Mouse (Mus musculus) spleen, embryonic (tissue): Measurements from ENCODE around the gene Uqcrq.
"Not testable (repeated sequence)": the region's sequence is repeated elsewhere in the genome, so short reads cannot be mapped to it uniquely, and the experiment has no call there.

ENCODE experiments used
- CTCF ChIA-PET: fragments of 350-600 bp; sonication (Branson Sonifier 250); formaldehyde crosslinking; loops from one replicate; lab custom pipeline; 2022; lab: Charles Lee

Uqcrq gene

DNA sequence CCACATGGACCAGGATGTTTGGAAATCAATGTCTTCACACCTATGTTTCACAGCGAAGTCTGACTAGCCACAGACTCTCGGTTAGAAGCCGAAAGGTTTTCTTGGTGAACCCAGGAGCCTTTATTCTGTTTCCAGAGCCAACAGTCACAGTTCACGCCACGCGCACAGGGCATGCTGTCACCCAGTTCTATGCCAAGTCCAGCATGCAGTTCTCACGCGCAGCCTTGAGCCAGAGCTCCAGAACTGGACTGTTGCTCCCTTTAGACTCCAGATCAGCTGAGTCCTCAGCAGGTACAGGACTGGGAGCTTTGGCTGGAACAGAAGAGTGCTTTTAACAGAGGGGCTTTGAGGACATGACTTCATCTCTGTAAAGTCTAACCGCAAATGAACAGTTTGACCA lies 21.8 kb upstream of the Uqcrq start:
- CTCF ChIA-PET: no interaction called here

DNA sequence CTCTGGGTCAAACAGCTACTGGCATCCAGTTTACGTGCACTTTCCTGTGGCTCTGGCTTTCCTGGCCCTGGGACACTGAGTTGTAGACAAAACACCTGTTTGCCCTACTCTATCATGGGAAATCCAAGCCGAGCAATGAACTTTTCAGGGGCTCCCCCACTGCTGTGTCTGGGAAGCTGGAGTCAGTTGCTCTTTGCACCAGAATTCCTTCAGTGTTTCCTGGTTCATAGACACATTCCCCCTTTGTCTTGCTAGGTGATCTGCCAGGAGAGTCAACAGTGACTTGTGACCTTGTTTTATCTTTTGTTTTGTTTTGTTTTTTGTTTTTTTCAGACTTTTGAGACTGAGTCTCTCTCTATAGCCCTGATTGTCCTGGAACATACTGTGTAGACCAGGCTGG lies 20.7 kb upstream of the Uqcrq start:
- CTCF ChIA-PET: no interaction called here

DNA sequence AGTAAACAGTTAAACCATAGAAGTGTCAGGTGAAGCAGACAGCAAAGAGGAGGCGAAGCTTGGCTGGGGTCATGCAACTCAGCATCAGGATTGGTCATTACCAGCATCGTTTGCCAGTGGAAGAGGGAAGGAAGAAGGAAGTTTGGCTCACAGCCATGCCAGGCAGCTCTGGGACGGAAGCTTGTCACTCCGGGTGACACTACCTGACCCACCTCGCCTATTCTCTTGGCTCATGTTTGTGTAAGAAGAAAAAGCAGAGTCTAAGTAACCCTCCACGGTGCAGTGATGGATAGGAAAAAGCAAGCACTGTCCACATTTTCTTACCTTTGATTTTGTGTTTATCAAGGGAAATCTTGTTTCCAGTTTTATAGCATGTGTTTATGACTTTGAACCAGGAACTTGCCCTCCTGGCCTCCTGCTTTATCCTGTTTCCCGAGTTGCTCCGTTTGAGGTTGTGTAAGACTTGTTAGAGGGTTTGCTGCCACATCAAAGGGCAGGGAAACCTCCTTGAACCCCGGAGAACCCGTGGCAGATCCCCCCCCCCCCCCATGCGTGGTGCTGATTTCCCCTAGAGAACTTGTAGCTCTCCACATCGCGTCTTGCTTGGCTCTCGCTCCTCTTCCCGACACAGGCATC lies 19.6 kb upstream of the Uqcrq start:
- CTCF ChIA-PET: no interaction called here

DNA sequence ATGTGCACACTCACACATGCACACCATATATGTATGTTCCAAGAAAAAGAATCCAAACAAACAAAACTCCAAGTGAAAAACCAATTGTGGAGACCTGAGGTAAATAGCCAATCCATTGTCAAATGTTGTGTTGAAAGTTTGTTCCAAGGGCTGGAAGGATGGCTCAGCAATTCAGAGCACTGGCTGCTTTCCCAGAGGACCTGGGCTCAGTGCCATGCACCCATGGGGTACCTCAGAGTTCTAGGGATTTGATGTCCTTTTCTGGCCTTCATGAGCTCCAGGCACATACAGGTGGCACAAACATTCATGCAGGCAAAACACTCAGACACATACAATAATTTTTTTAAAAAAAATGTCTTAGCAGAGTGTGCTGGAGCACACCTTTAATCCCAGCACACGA lies 17.9 kb upstream of the Uqcrq start:
- CTCF ChIA-PET: no interaction called here

DNA sequence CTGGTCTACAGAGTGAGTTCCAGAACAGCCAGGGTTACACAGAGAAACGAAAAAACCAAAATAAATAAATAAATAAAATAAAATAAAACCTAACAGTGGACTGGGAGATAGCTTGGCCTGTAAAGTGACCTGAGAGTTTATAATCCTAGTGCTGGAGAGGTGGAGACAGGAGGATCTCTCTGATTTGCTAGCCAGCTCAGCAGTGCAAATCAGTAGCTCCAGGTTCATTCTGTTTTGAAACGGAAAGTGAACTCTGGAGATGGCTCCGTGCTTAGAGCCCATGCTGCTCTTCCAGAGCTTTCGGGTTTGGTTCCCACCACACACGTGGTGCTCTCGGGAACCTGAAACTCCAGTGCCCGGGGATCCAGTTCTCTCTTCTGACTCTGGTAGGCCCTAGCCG lies 17.4 kb upstream of the Uqcrq start:
- CTCF ChIA-PET: no interaction called here

DNA sequence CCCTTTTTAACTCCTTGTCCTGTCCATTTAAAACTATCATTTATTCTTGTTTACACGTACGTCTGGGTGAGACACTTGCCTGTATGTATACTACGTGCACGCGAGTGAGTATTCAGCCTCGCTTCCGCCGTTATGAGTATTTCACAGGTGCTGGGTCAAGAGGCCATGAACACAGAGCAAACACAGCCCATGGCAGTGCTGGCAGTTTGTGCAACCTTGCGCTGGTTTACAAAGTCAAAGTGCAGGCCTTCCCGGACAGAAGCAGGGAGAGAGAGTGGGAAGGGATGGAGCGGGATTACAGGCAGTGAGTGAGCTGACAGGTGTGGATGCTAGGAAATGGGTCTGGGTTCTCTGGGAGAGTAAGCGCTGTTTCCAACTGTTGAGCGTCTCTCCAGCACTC lies 15.6 kb upstream of the Uqcrq start:
- CTCF ChIA-PET: no interaction called here

DNA sequence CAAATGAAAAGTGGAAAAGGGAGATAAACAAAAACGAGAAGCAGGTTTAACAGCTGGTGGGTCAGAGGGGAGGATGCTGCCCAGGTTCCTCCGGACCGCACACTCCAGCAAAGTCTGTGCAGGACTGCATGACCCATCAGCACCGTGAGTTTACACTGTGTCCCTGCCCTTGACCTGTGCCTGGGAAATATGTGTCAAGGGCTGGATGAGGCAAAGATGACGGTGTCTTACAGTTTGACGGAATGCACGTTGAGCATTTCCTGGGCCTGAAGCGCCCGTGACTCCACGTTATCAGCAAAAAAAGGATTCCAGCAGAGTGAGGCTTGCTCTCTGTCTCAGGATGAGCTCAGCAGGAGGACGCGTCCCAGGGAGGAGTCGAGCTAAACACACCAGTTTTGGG lies 14.9 kb upstream of the Uqcrq start:
- CTCF ChIA-PET: interaction anchor here (0.5 kb wide), 1 partner anchor 91 kb away, joined by 3 read pairs; no protein-coding TSS in a partner anchor

DNA sequence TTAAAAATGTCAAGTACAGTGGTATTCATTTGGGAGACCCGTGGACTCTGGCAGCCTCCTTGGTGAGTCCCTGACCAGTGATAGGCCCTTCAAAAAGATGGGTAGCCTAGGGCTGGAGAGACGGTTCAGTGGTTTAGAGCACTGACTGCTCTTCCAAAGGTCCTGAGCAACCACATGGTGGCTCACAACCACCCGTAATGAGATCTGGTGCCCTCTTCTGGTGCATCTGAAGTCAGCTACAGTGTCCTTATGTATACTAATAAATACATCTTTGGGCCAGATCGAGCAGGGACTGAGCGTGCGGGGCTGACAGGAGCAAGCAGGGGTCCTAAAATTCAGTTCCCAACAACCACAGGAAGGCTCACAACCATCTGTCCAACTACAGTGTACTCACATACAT lies 13.2 kb upstream of the Uqcrq start:
- CTCF ChIA-PET: no interaction called here

DNA sequence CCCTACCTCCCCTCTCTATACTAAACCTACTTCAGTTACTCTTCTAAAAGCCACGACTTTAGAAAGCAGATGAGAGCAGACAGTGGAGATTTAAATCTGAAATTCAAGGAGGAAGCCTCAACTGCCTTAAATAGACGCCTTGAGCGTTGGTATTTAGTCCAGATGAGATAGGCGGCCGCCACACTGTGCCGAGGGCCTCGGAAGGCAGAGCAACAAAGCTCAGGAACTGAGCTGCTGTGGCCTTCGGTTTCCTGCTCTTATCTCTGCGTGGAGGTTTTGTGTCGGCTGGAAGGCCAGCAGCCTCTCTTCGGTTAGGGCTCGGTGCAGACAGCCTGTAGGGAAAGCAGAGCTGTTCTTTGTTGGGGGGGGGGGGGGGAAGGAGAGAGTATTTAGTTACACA lies 11.3 kb upstream of the Uqcrq start:
- CTCF ChIA-PET: interaction anchor here (1.0 kb wide), 1 partner anchor 11 kb away, joined by 3 read pairs; the partner anchor contains the start of gene Gdf9

DNA sequence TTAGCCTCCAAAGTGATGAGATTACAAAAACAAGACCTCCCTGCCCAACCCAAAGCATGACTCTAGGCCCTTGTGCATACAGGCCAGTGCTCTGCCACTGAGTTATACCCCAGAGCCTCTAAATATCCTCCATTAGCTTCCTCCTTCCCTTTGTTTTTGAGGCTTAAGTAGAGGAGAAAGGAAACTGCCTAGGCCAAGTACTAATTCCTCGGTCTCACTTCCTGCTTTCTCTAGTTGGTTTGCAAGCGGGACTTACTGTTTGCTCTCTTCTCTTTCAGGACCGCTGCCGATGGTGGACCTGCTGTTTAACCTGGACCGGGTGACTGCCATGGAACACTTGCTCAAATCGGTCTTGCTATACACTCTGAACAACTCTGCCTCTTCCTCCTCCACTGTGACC lies 5.7 kb upstream of the Uqcrq start:
- CTCF ChIA-PET: no interaction called here

DNA sequence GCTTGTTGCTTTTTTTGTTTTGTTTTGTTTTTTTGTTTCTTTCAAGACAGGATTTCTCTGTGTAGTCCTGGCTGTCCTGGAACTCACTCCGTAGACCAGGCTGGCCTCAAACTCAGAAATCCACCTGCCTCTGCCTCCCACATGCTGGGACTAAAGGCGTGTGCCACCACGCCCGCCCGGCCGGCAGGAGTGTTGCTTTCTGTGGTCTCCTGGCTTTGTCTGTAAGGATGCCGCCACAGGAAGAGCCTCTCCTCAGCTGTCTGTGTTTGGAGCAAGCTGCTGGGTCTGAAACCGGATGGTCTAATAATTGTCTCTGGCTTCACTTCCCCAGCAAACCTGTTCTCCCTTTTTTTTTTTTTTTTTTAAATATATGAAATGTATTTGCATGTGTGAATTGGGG lies 4.9 kb upstream of the Uqcrq start:
- CTCF ChIA-PET: no interaction called here

DNA sequence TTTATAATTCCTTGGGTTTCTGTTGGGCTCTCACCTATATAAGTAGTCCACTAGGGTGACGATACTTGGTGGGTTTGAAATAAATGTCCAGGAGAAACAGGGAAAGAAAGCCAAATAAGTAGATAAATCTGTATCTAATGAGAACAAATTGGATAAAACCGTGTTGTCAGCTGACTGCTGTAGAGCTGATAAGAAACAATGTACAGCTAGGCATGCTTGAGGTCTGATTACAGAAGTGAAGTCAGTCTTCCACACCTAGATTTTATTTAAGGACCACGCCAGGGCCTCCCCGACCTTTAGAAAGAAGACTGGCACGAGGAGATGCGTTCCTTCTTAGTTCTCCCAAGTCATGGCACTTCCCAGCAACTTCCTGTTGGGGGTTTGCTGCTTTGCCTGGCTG lies 2.4 kb upstream of the Uqcrq start:
- CTCF ChIA-PET: no interaction called here

DNA sequence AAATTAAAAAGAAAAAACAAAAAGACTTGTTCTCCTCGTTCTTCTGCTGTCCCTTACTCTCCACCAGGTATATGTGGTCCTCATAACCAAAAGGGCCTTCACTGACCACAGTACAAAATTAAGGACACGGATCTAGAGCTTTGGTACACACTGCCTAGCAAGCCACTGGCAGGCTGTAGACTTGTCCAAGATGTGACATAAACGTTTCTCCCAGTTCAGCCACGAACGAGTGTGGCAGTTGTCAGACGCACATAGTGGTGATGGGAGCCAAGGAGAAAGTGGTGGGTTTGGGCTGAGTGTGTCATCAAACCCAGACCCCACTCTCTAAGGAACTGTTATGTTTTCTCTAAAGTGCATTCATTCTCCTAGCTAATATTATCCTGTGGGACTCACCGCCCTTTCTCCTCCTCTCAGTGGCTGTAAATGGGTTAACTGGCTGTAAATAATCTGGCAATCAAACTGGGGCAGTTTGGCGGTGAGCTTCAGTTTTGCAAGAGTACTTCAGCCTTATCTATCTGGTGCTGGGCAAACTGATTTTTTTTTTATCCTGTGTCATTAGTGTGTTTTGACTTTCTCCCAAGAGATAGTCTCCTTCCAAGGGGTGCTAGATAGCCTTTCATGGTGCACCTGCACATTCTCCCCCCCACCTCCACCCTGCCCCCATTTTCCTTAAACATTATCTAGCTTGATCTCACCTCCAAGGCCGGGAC lies 871 bp upstream of the Uqcrq start:
- CTCF ChIA-PET: interaction anchor here (0.8 to 1.3 kb wide), 2 partner anchors 10 to 419 kb away, joined by 3 to 4 read pairs; no protein-coding TSS in a partner anchor

DNA sequence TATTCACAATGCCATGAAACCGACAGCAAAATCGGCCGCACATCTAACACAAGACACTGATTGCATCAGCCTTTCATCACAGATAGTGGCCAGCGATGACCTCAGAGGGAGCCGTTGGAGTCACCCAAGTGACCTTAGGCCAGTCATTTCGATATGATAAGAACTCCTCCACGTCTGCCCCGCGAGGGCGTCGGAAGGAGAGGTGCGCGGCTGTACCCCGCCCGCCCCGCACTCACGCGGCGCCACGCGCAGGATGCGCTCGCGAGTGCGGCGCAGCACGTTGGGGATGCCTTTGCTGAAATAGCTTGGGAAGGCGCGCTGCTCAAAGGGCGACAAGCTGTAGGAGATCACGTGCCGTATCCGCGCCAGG lies 346 bp downstream of the Uqcrq start:
- CTCF ChIA-PET: no interaction called here

DNA sequence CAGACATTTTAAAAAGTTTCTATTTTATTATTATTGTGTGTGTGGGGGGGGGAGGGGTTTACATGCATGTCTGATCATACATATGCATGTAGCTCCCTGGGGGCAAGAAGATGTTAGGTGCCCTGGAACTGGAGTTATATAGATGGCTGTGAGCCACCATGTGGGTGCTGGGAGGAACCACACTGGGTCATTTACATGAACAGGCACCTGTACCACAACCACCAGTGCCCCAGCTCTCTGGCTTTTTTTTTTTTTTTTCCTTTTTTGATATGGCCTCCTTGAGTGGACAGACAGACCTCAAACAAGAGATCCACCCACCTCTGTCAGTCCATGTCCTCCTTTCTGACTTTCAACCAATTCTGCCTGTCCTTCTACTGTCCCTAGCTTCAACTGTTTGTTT lies 1.4 kb downstream of the Uqcrq start:
- CTCF ChIA-PET: interaction anchor here (0.6 kb wide), 1 partner anchor 510 kb away, joined by 4 read pairs; no protein-coding TSS in a partner anchor

DNA sequence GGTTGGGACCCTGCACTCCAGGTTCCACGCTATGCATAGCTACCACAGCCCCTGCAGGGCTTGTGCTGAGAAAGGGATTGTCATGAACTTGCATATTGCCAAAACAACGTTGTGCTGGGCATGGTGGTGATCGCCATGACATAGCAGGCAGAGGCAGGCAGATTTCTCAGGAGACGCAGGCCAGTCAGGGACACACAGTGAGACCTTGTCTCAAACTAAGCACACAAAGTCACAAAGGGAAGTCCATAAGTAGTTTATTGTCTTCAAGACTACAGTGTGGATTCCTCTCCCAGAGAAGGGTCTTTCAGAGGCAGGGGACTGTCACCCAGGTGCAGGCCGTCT lies 1.9 kb downstream of the Uqcrq start:
- CTCF ChIA-PET: no interaction called here

DNA sequence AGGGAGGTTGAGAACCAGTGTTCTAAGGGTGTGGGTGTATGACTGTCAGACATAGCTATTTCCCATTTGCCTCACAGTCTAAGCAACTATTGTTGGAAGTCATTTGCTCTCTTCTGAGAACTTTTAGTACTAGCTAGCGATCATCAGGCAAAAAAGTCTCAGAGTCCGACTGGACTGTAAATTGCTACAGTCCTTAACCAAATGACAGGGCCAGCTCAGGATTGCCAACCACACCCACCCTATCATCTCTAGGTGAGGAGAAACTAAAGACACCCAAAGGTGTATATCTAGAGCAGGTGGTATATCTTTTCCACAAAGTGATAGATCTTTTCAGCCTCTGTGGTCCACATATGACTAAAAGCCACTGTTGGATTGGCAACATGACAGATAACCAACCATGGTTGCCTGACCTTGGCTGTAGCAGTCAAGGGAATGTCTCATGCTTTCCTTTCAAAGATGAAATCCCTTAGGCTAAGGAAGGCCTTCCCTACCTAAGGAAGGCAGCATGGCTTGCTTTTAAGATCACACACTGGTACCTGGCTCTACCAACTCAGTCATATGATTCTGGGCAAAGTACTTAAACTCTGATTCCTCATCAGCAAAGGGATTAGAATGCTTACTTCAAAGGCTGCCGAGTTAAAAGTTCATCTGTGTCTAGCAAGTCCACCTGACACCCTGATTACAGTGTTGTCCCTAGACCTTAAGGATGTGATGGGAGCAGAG lies 2.5 kb downstream of the Uqcrq start:
- CTCF ChIA-PET: no interaction called here

DNA sequence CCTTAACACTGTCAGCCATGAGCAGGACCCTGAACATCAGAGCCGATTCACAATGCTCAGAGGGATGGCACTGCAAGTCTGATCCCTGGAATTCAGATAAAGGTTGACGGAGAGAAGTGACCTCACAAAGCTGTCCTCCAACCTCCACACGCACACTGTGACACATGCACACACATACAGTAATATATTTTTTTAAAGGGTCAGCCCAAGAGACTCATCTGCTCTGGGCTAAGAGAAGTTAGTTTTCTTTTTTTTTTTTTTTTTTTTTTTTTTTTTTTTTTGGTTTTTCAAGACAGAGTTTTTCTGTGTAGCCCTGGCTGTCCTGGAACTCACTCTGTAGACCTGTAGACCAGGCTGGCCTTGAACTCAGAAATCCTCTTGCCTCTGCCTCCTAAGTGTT lies 3.7 kb downstream of the Uqcrq start:
- CTCF ChIA-PET: not testable (repeated sequence)

DNA sequence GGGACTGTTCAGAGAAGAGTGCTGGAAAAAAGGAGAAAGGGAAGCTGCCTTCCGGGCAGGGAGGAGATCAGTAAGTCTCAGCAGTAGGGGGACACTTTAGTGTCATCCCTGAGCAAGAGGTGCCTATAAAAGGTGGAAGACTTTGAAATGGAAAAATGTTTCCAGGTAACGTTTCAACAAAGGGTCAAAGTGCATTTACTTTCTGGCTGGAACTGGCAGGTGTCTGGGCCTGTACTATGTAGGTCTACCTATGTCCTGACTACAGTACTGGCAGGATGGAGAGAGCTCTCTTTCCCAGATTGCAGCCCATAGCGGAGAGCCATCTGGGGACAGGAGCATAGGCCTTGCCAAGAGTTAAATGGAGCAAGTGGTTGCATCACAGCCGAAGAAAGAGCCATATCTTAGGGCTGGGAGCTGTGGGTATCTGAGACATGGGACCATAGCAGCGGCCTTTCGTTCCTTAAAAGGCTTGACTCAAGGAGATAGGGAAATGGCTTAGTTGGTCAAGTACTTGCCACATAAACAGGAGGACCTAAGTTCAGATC lies 4.8 kb downstream of the Uqcrq start:
- CTCF ChIA-PET: interaction anchor here (1.2 kb wide), 1 partner anchor 24 kb away, joined by 3 read pairs; no protein-coding TSS in a partner anchor

DNA sequence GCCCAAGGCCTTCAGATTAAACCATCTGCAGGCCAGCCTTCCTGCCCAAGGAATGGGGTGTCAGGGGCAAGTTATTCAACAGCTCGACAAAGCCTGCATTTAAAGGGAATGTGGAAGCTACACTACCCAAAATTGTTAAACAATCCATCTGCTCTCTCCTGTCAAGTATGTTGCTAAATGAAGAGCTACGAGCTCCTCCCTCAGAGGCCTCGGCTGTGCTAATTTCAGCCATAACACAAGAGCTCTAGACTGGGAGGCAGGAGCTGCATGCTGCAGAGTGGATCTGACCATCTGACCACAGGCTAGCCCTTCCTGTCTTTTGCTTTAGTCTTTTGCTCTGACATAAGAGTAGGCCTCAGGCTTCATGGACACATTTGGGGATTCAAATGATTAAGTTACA lies 5.4 kb downstream of the Uqcrq start:
- CTCF ChIA-PET: interaction anchor here (1.2 kb wide), 1 partner anchor 24 kb away, joined by 3 read pairs; no protein-coding TSS in a partner anchor

DNA sequence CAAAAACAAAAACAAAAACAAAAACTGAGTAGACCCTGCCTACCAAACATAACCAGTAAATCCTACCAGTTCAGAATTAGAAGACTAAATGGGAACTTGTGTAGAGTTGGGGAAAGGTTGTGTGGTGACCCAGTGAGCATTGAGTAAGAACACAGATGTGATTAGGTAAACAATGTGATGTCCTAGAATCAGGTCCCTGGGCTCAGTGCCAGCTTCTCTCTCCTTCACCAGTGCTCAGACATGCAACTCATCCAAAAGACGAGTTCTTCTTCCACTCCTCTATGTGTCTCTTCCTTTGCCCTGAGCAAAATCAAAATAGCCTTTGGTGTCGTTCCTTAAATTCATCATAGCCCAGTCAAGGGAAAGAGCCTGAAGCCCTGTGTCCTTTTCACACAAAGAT lies 5.8 kb downstream of the Uqcrq start:
- CTCF ChIA-PET: interaction anchor here (1.2 kb wide), 1 partner anchor 23 kb away, joined by 3 read pairs; no protein-coding TSS in a partner anchor

DNA sequence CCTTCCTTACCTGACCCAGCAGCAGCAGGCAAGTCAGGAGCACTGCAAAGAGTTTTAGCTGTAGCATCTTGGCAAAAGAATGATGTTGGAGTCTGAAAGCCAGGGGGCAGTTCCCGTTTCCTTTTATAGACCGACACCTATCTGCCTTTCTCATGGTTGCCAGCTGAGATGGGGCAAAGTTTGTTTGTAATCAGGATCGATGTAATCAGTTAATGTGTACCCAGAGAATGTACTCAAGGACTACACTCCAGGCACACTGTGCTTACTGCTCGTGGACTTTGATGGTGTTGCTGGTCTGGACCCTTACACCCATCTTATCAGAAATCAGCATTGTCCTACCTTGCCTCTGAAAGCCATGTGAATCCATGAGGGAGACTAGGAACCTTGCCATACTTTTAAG lies 7.6 kb downstream of the Uqcrq start, which contains the start of gene Leap2:
Gene Leap2 (minus strand): TSS at position 135 of the 400 bp plus-strand sequence.
- CTCF ChIA-PET: no interaction called here
